Mouse (Mus musculus): ENCODE measurements around the gene Tomm6.

DNA sequence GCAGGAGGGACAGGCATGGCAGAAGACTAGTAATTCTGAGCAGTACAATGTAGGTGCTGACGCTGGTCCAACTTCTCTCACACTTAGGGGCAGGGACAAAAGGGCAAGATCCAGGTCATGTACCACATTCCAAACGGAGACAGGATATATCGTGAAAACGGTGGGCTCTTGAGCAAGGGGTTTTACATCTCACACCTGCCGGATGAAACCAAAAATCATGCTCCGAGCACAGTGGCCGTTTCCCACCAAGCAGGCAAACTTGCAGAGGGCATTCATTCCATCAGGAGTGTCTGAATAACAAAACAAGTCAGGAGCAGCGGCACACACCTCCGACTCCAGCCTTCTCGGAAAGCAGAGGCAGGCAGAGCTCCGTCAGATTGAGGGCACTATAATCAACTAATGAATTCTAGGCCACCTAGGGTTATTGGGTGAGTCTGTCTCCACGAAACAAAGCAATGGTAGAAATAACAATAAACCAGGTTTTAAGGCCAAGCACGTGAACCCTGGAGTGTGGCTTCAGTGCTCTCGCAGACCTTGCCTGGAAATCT, 47.4 kb upstream of the Tomm6 start:
- TF ChIP-seq GATA1 (IDR thresholded peaks at IDR 0.05; ENCODE audit: low read length) = no peak
- TF ChIP-seq TAL1 (IDR thresholded peaks at IDR 0.05; ENCODE audit: low read length) = no peak

All from erythroblast, embryonic 14.5 days (primary cell).